Mouse (Mus musculus) layer of hippocampus, adult 2 months (tissue): Measurements from ENCODE around the gene Asb16. TPM values are rescaled to one million over a fixed set of nuclear protein-coding genes. Genes with fewer than 3 reads are reported as not detected.

Experiments
- DNase-seq, 2 experiments: peaks; one replicate each; pipeline ENCODE4 v3.0.0; 2022; ENCODE audit warnings: low spot score in 2 of 2
- H3K27ac ChIP-seq: fragments of 200-600 bp; 2 replicates; pipeline ENCODE4 v1.8.1; 2022
- H3K4me3 ChIP-seq: fragments of 200-600 bp; 2 replicates; pipeline ENCODE4 v1.8.1; 2022; ENCODE audit warnings: mild to moderate bottlenecking
- CTCF ChIP-seq: fragments of 200-600 bp; conservative IDR thresholded peaks from 2 replicates; pipeline ENCODE4 v1.8.1; 2022; ENCODE audit warnings: antibody characterized with exemption, mild to moderate bottlenecking, moderate library complexity
- microRNA-seq, 2 experiments: library from miRNA; unstranded; fragments of <30 nt; microRNA quantifications; one replicate each; pipeline ENCODE4 v1.2.0; 2021
- total RNA-seq, 2 experiments: library from RNA; stranded (reverse); gene quantifications; 2 replicates each; pipeline ENCODE4 v1.2.3; 2021

The Asb16 gene
- total RNA-seq, 2 experiments from 2014 or later: 2.0 TPM

DNA sequence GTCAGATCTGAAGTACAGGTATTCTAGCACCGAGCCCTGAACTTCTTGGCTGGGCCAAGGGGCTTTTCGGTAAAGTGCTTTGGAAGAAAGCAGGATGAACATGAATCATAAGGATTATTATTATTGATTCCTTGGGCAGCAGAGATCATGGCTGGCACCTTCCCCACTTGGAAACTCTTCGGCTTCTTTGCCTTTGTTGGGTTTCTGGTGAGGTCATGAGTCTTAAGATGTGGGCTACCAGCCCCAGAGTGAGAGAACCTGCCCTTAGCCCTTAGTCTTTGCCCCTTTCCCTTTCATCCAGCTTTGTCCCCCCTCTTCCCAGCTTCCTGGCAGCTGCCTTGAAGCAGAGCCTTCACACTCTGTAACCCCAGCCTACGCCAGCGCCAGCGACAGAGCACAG lies 53.4 kb downstream of the Asb16 start:
- no peak overlapping the region for H3K27ac ChIP-seq
- no peak for DNase-seq
- H3K4me3 ChIP-seq: no peak overlapping the region
- no peak for TF ChIP-seq CTCF

GRCm38 (mm10) chr11:102323516-102323915 lies 55.0 kb downstream of the Asb16 start:
- TF ChIP-seq CTCF: no peak
- H3K4me3 ChIP-seq: no peak overlapping the region
- no peak overlapping the region for H3K27ac ChIP-seq
- no peak for DNase-seq

DNA sequence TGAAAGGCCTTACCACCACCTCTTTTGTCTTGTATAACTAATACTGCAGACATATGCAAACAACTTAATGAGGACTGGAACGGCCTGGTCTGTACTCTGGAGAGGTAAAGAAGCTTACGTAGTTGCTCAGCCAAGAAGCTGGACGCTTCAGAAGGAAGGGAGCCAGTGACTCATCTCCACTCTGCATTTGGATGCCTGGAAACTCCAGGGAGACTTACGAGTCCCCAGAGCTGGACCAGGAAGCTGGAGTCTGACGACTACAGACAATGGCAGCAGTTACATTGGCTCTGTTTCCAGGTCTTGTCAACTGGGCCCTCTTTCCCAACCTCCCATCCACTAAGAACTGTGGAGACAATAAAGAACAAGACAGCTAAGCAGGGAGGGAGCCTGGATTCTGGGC lies 58.7 kb downstream of the Asb16 start:
- DNase-seq: no peak
- no peak for TF ChIP-seq CTCF
- Histone ChIP-seq H3K4me3 (no peak overlapping the region), H3K27ac (no peak overlapping the region)

DNA sequence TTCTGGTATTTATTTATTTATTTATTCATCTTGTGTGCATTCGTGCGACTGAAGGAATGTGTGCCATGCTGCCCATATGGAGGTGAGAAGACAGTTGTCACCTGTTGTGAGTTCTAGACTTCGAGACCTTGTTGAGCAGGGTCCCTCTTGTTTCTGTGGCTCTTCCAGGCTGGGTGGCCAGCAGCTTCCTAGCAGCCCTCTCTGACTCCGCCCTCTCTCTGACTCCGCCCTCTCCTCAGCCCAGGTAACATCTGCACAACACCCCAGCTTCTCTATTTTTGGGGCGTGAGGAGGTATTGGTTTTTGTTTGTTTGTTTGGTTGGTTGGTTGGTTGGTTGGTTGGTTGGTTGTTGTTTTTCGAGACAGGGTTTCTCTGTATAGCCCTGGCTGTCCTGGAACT lies 59.3 kb downstream of the Asb16 start:
- H3K4me3 ChIP-seq: no peak overlapping the region
- no peak for TF ChIP-seq CTCF
- DNase-seq: no peak
- H3K27ac ChIP-seq: no peak overlapping the region

Small RNA genes lying within 50 kb of the gene (microRNA-seq; reads per million reads assigned to microRNA genes)
- 1.5 to 1.9 reads per million in 2 experiments for gene Mir8101

Other genes starting within 250 kb of the Asb16 start
- gene Mpp3, start 240.3 kb upstream of the Asb16 start, total RNA-seq: 10 to 100 TPM; 88.3 to 94.4 TPM
- not detected for gene Cd300lg, start 227.2 kb upstream of the Asb16 start, total RNA-seq
- 100 to 1,000 TPM; 147 to 149 TPM for gene Mpp2, start 180.2 kb upstream of the Asb16 start, total RNA-seq
- gene Ppy, start 167.4 kb upstream of the Asb16 start, total RNA-seq: not detected
- gene Pyy, start 160.9 kb upstream of the Asb16 start, total RNA-seq: not detected
- gene Nags, start 123.2 kb upstream of the Asb16 start, total RNA-seq: not detected
- gene Tmem101, start 112.3 kb upstream of the Asb16 start, total RNA-seq: 10 to 100 TPM; 26.5 to 27.1 TPM
- gene Lsm12, start 83.4 kb upstream of the Asb16 start, total RNA-seq: 10 to 100 TPM; 56.6 to 56.9 TPM
- 10 to 100 TPM; 58.2 to 59.7 TPM for gene G6pc3, start 79.1 kb upstream of the Asb16 start, total RNA-seq
- gene Hdac5, start 38.6 kb upstream of the Asb16 start, total RNA-seq: 100 to 1,000 TPM; 233 to 243 TPM
- gene BC030867, start 19.9 kb upstream of the Asb16 start, total RNA-seq: 1 to 10 TPM; 1.0 to 1.1 TPM
- gene Tmub2, start 16.2 kb downstream of the Asb16 start, total RNA-seq: 10 to 100 TPM; 61.1 to 67.4 TPM
- gene Atxn7l3, start 27.9 kb downstream of the Asb16 start, total RNA-seq: 100 to 1,000 TPM; 165 to 169 TPM
- 100 to 1,000 TPM; 122 to 138 TPM for gene Ubtf, start 51.0 kb downstream of the Asb16 start, total RNA-seq
- gene Slc4a1, start 97.5 kb downstream of the Asb16 start, total RNA-seq: under 1 TPM; 0.15 to 0.23 TPM
- 100 to 1,000 TPM; 482 to 488 TPM for gene Rundc3a, start 124.7 kb downstream of the Asb16 start, total RNA-seq
- gene Slc25a39, start 139.2 kb downstream of the Asb16 start, total RNA-seq: 10 to 100 TPM; 62.5 to 62.6 TPM
- 10 to 100 TPM; 60.6 to 66.4 TPM for gene Grn, start 161.6 kb downstream of the Asb16 start, total RNA-seq
- 100 to 1,000 TPM in 1 of 2 experiments, 10 to 100 TPM in 1; 92.5 to 102 TPM for gene Fam171a2, start 178.9 kb downstream of the Asb16 start, total RNA-seq
- gene Itga2b, start 201.4 kb downstream of the Asb16 start, total RNA-seq: 1 to 10 TPM; 2.3 to 3.5 TPM